Mouse (Mus musculus) liver, postnatal 0 days (tissue): Measurements from ENCODE around the gene Tfdp2.

ENCODE experiments used
- CTCF ChIP-seq: sonication (generic); IDR thresholded peaks from 2 replicates; pipeline ENCODE4 v1.5.1; 2016; ENCODE audit warnings: antibody characterized with exemption, low read depth
- EP300 ChIP-seq: IDR thresholded peaks from 2 replicates; pipeline ENCODE4 v1.6.1; 2016; ENCODE audit warnings: antibody characterized with exemption, low read depth, mild to moderate bottlenecking

DNA sequence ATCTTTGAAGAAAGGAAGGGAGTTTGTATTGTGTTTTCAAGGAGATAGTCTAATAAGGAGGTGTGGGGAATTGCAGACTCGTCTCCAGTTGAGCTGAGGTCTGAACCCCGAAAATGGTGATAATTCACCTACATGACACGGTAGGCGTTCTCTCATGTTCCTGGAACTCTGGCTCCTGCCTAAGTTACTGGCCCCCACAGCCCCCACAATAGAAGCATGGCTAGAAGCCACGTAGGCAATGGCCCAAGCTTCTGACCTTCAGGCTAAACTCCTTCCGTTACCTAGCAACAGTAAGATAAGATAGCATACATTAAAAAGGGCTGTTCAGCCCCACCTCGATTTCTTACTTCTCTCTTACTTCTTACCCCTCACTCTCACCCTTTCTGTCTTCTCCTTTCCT is 9.4 kb upstream of the Tfdp2 start:
- no peak for TF ChIP-seq CTCF
- no peak for TF ChIP-seq EP300
